Mouse (Mus musculus): ENCODE data around the gene Syn2. TPM values are rescaled to one million over a fixed set of nuclear protein-coding genes. Genes with fewer than 3 reads are reported as not detected.
"Not testable (repeated sequence)": the region's sequence is repeated elsewhere in the genome, so short reads cannot be mapped to it uniquely, and the experiment has no call there.

Gene Syn2
- polyA plus RNA-seq, 1 experiment from 2014 or later: 1.0 TPM

DNA sequence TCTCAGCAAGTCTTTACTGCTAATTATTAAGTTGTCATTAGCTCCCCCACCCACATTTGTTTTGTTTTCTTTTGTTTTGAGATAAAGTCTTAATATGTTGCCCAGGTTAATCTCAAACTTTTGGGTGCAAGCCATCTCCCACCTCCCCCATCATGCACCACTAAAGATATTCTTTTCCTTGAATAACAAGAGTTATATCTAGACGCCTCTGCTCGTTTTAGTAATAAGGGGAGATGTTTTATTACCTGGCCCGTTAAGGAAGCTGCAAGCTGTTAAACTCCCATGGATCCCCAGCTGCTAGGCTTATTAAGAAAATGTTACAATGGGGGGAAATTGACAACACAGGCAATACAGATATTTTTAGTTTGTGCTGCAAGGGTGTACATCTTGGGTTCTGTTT is 95.9 kb downstream of the Syn2 start:
- Histone ChIP-seq H3K4me2 (no peak overlapping the region), H3K9me3 (no peaks in the 10 kb centered on the region), H3K4me3 (no peak overlapping the region), H3K27ac (no peak overlapping the region), H3K9ac (no peak overlapping the region), H3K36me3 (no peaks in the 10 kb centered on the region), H3K27me3 (peaks cover 2% of the 10 kb centered on the region; the same call in 1 of the 2 replicates), H3K4me1 (no peaks in the 10 kb centered on the region)
- ATAC-seq (ENCODE audit: insufficient number of reproducible peaks, insufficient read depth, low FRiP score, low TSS enrichment, low read depth): no peak
- 83% methylated on average over 3 of the region's 3 CpGs for WGBS

- Histone ChIP-seq H3K36me3 (no peaks in the 10 kb centered on the region), H3K9me3 (no peaks in the 10 kb centered on the region), H3K4me3 (no peak overlapping the region), H3K9ac (no peak overlapping the region), H3K4me1 (no peaks in the 10 kb centered on the region), H3K27me3 (peaks cover 3% of the 10 kb centered on the region; the same call in 1 of the 2 replicates), H3K27ac (no peak overlapping the region), H3K4me2 (no peak overlapping the region)
- no peak for ATAC-seq (ENCODE audit: insufficient number of reproducible peaks, insufficient read depth, low FRiP score, low TSS enrichment, low read depth)
- WGBS: 68% methylated on average over 4 of the region's 4 CpGs
These were observed 97.1 kb downstream of the Syn2 start for GRCm38 (mm10) chr6:115231836-115232235.

DNA sequence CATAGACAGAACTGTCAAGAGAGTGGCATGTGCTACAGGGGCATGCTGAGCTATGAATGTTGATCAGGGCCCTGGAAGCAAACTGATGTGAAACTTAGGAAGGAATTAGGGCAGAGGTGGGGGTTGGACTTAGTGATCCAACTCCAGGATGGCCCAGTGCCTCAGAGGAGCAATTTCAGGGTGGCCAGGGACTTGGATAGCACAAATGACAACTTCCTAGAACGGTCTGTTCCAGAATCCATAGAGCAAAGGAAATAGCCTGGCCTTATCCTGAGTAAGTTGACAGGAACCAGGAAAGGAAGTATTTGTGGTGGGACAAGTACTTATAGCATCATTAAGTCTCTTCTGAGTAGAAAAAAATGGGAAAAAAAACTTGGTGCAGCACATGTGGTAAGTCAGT is 97.9 kb downstream of the Syn2 start:
- Histone ChIP-seq H3K4me2 (no peak overlapping the region), H3K4me1 (no peaks in the 10 kb centered on the region), H3K9me3 (no peaks in the 10 kb centered on the region), H3K36me3 (no peaks in the 10 kb centered on the region), H3K27me3 (peaks cover 3% of the 10 kb centered on the region; the same call in 1 of the 2 replicates), H3K27ac (no peak overlapping the region), H3K4me3 (no peak overlapping the region), H3K9ac (no peak overlapping the region)
- WGBS: 67% methylated on average over 1 of the region's 1 CpGs
- ATAC-seq (ENCODE audit: insufficient number of reproducible peaks, insufficient read depth, low FRiP score, low TSS enrichment, low read depth): no peak

DNA sequence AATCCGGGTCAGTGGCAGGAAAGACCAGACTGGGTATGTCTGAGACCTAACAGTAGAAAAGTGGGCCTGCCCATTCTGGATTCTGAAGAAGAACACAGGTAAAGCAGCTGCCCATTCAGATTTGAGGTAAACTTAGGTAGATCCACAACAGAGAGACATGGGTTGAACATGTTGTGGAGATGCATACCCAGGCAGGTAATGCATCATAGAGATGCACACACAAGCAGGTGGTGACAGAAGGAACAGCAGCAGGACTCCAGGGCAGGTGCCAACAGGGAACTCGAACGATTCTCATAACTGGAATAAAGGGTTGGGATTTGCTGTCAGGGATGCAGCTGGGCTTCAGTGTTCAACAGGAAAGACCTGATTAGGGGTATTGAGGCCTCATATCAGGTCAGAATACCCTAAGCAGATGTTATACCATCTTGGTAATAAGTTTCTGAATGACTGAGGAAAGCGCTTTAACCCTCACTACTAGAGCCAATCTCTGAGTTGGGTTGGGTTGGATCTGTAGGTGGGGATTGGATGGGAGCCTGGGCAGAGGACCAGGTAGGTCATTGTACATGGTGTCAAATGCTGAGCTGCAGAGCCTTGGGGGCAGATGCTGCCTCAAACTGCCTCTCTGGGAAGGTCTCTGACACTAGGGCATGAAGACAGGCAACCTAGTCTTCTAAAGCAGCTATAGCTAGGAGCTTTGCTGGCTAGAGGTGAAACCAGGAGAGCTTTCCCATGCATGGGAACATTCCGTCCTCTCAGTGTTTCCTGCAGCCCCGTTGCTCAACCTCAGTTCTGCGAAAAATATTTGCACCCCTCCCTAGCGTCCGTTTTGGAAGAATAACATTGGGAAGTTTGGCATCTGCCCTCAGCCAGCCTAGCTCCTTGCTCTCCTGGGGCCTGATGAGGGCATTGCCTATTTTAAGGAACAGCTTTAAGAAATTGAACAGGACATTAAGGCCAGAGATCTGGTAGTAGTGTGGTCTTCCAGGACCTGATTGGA is 103.6 kb downstream of the Syn2 start:
- Histone ChIP-seq H3K9me3 (no peaks in the 10 kb centered on the region), H3K4me2 (no peak overlapping the region), H3K36me3 (no peaks in the 10 kb centered on the region), H3K27ac (no peak overlapping the region), H3K4me3 (no peak overlapping the region), H3K4me1 (0 out of 2 replicates have a peak, but pooled peaks cover 3% of the 10 kb centered on the region), H3K27me3 (peaks cover 5% of the 10 kb centered on the region), H3K9ac (no peak overlapping the region)
- ATAC-seq (ENCODE audit: insufficient number of reproducible peaks, insufficient read depth, low FRiP score, low TSS enrichment, low read depth): no peak
- 87% methylated on average over 9 of the region's 9 CpGs for WGBS

DNA sequence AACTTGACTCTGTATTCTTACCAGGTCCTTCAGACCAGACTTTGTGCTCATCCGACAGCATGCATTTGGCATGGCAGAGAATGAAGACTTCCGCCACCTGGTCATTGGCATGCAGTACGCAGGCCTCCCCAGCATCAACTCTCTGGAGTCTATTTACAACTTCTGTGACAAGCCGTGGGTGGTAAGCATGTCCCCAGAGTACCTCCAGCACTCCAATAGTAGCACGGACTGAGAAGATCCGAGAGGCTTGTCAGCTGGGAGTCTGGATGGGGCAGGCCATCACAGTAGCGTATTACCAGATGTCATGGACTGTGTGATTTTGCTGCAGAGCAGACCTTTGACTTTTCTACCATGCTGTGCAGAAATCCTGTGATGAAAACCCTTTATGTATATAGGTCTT is 104.6 kb downstream of the Syn2 start:
- ATAC-seq (ENCODE audit: insufficient number of reproducible peaks, insufficient read depth, low FRiP score, low TSS enrichment, low read depth): no peak

GRCm38 (mm10) chr6:115240431-115240830 is 105.7 kb downstream of the Syn2 start:
- H3K4me1 ChIP-seq; H3K9me3 ChIP-seq; H3K27me3 ChIP-seq; H3K4me2 ChIP-seq; H3K4me3 ChIP-seq; H3K36me3 ChIP-seq; H3K27ac ChIP-seq; ATAC-seq (ENCODE audit: insufficient number of reproducible peaks, insufficient read depth, low FRiP score, low TSS enrichment, low read depth); H3K9ac ChIP-seq: not testable (repeated sequence)
- WGBS: 42% methylated on average over 2 of the region's 2 CpGs

More for the DNA sequence above, 104.6 kb downstream of the Syn2 start:
- peaks cover 5% of the 10 kb centered on the region for H3K27me3 ChIP-seq
- WGBS: 75% methylated on average over 7 of the region's 7 CpGs
- H3K27ac ChIP-seq: no peak overlapping the region
- H3K36me3 ChIP-seq: no peaks in the 10 kb centered on the region
- no peak overlapping the region for H3K4me3 ChIP-seq
- H3K9me3 ChIP-seq: no peaks in the 10 kb centered on the region
- H3K4me2 ChIP-seq: no peak overlapping the region
- no peak overlapping the region for H3K9ac ChIP-seq
- 0 out of 2 replicates have a peak, but pooled peaks cover 3% of the 10 kb centered on the region for H3K4me1 ChIP-seq

DNA sequence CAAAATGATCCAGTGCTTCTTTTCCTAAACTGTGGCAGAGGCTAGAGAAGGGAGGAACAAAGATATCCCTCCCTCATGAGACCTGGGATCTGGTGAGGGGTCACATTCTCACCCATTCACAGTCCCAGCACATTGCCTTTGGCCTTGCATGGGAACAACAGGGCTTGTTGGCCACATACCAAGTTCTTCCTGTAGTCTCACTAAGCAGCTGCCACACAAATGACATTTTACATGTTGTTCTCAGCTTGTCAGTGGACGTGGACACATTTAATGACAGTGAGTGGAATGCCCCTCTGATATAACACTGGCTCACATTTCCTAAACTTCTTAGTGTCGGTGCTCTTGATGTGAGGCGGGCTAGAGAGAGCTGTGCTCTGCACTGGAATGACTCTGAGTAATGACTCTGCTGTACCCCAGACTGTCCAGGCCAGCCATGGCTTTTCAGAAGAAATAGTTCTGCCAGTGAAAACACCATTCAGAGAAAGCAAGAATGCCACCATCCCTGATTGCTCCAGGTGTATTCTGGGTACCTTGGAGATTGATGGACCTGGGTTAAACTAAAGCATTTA is 106.5 kb downstream of the Syn2 start:
- ATAC-seq (ENCODE audit: insufficient number of reproducible peaks, insufficient read depth, low FRiP score, low TSS enrichment, low read depth): no peak
- no peak overlapping the region for H3K9ac ChIP-seq
- no peak overlapping the region for H3K27ac ChIP-seq
- H3K4me2 ChIP-seq: no peak overlapping the region
- no peaks in the 10 kb centered on the region for H3K36me3 ChIP-seq
- no peak overlapping the region for H3K4me3 ChIP-seq
- H3K27me3 ChIP-seq: peaks cover 3% of the 10 kb centered on the region; the same call in 1 of the 2 replicates
- H3K9me3 ChIP-seq: no peaks in the 10 kb centered on the region
- H3K4me1 ChIP-seq: 0 out of 2 replicates have a peak, but pooled peaks cover 3% of the 10 kb centered on the region
- 66% methylated on average over 3 of the region's 3 CpGs for WGBS

DNA sequence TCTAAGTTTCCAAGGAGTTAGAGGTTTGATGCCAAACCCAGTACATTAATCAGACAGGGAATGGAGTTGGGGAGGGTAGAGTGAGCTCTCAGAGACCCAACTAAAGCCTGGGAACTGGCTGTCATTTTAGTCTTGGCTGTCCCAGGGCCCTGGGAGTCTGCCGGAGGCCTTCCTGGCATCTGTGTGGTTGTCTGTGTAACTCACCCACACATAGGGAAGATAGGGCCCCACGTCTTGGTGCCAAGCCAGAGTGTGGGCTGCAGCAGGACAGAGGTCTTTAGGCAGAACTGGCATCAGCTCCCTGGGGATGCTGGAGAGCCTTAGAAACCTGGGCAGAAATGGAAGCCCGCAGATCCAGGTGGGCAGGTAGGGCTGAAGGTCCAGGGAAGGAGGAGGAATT is 107.2 kb downstream of the Syn2 start:
- Histone ChIP-seq H3K36me3 (no peaks in the 10 kb centered on the region), H3K4me1 (0 out of 2 replicates have a peak, but pooled peaks cover 3% of the 10 kb centered on the region), H3K9me3 (no peaks in the 10 kb centered on the region), H3K27me3 (peaks cover 3% of the 10 kb centered on the region; the same call in 1 of the 2 replicates), H3K4me2 (no peak overlapping the region), H3K9ac (no peak overlapping the region), H3K27ac (no peak overlapping the region), H3K4me3 (no peak overlapping the region)
- 78% methylated on average over 3 of the region's 3 CpGs for WGBS
- ATAC-seq (ENCODE audit: insufficient number of reproducible peaks, insufficient read depth, low FRiP score, low TSS enrichment, low read depth): no peak

DNA sequence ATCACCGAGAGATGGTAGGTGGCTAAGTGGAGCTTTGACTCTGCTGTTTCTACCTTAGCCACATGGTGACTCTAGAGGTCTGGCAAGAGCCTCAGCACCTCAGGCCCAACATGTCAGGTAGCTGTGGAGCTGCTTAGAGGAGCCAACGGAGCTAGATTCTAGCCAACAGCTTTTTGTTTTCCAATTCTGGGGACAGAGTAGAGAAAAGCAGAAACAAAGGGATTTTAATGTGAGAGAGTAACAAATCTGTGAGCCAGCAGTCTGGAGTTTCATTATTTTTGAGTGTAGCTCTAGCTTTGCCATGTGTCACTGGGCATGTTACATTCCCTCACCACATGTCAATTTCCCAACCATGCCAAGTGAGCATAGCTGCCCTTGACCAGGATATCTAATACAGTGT is 109.5 kb downstream of the Syn2 start:
- Histone ChIP-seq H3K4me3 (no peak overlapping the region), H3K36me3 (no peaks in the 10 kb centered on the region), H3K4me1 (0 out of 2 replicates have a peak, but pooled peaks cover 3% of the 10 kb centered on the region), H3K4me2 (no peak overlapping the region), H3K9me3 (no peaks in the 10 kb centered on the region), H3K27me3 (no peaks in the 10 kb centered on the region), H3K27ac (no peak overlapping the region), H3K9ac (no peak overlapping the region)
- no peak for ATAC-seq (ENCODE audit: insufficient number of reproducible peaks, insufficient read depth, low FRiP score, low TSS enrichment, low read depth)
- 72% methylated on average over 2 of the region's 2 CpGs for WGBS

DNA sequence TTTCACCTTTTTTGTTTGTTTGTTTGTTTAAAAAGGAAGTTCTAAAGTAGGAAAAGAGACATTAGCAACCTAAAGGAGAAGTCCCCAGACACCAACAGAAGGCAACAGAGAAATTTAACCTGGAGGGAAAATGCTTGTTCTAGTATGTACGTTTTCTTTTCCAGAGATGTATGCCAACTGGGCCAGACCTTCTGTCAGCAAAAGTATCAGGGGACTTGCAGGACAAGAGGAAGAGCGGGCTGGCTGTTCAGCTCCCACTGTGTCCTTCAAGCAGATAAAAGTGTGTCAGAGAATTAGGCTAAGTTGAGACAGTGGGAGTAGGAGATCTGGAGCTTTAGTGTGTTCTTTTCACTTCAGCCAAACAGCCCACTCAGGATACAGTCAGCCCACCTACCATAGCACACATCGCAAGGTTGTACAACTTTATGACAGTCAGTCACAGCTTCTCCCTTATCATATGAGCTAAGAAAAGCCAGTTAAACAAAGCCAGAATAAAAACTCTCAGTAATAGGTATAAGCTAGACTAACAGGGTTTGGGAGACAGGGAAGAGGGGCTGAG is 110.9 kb downstream of the Syn2 start:
- ATAC-seq (ENCODE audit: insufficient number of reproducible peaks, insufficient read depth, low FRiP score, low TSS enrichment, low read depth): no peak
- Histone ChIP-seq H3K9ac (no peak overlapping the region), H3K27me3 (no peaks in the 10 kb centered on the region), H3K4me3 (no peak overlapping the region), H3K9me3 (no peaks in the 10 kb centered on the region), H3K36me3 (no peaks in the 10 kb centered on the region), H3K4me2 (no peak overlapping the region), H3K27ac (no peak overlapping the region), H3K4me1 (no peaks in the 10 kb centered on the region)
- 79% methylated on average over 3 of the region's 3 CpGs for WGBS

- Histone ChIP-seq H3K27me3 (peaks cover 9% of the 10 kb centered on the region), H3K4me2 (peak overlapping the region; percentile 58), H3K36me3 (no peaks in the 10 kb centered on the region), H3K4me1 (peaks cover 10% of the 10 kb centered on the region), H3K27ac (no peak overlapping the region), H3K9me3 (no peaks in the 10 kb centered on the region), H3K9ac (peak overlapping the region; percentile 54; the same call in 1 of the 2 replicates), H3K4me3 (peak overlapping the region; percentile 20)
- 6% methylated on average over 13 of the region's 13 CpGs for WGBS
- no peak for ATAC-seq (ENCODE audit: insufficient number of reproducible peaks, insufficient read depth, low FRiP score, low TSS enrichment, low read depth)
These were observed 116.9 kb downstream of the Syn2 start for GRCm38 (mm10) chr6:115251531-115251985.
